ENCODE assay signal across 20 mouse cellular contexts in the genomic region with DNA sequence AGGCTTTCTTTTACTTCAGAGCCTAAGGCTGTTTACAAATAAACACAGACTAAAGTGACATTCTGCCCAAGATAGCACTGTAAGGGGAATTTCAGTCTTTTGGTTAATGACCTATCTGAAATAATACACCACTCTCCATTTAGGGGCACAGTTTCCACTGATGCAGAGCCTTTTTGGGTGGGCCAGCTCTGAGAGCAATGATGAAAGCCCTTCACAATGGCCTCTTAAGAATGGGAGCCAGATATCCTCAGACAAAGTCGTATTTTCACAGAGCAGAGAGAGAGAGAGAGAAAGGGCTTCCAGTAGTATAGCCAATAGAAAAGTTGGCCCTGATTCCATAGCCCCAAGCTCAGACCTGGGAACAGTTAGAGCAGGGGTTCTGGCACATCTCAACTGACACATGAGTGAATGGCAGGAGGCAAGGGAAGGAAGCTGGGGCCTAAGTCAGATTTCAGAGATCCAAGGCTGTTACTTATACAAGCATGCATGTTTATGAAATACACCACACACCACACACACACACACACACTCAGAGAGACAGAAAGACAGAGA.
DNase-seq lines count a peak whose midpoint lies in the region; ATAC-seq lines count a peak whose summit lies in the region.
"Had no signal": no experiment of that assay in that cellular context is flagged by ENCODE, and none has a peak within 500 bp of the region (broad histone marks: within the 10 kb centered on the region; RNA-seq: fewer than 3 reads in every experiment).

No protein-coding gene starts in this region.

- no peak overlapping the region for H3K4me2 ChIP-seq in forebrain, embryonic 13.5 days
- no peak overlapping the region for H3K4me2 ChIP-seq in forebrain, embryonic 12.5 days
- no peak overlapping the region for H3K4me2 ChIP-seq in heart, embryonic 15.5 days
- H3K4me2 ChIP-seq in limb, embryonic 11.5 days (ENCODE audit: low read depth, severe bottlenecking), result no peak overlapping the region
- H3K4me2 ChIP-seq: embryonic facial prominence, embryonic 12.5 days; hindbrain, embryonic 12.5 days; intestine, embryonic 15.5 days had no signal

- H3K27ac ChIP-seq in forebrain, embryonic 13.5 days, result no peak overlapping the region
- H3K27ac ChIP-seq in forebrain, embryonic 12.5 days, result no peak overlapping the region
- H3K27ac ChIP-seq in heart, embryonic 15.5 days, result peak overlapping the region; percentile 34; the same call in 1 of the 2 replicates
- no peak overlapping the region for H3K27ac ChIP-seq in limb, embryonic 11.5 days (replicated peaks; ENCODE audit: low read depth, low read length)
- H3K27ac ChIP-seq: embryonic facial prominence, embryonic 12.5 days; gastrocnemius, adult 2 months; hindbrain, embryonic 12.5 days; intestine, embryonic 15.5 days; layer of hippocampus, adult 2 months; left cerebral cortex, adult 2 months had no signal

- DNase-seq in heart, adult 18-20 months, result no peak
- DNase-seq in embryo, embryonic 10.5 days (ENCODE audit: low spot score), result peak; percentile 10
- DNase-seq in limb, embryonic 11.5 days (ENCODE audit: low spot score), result peak; percentile 66
- DNase-seq in layer of hippocampus, adult 8-10 months (ENCODE audit: low spot score in 2 of 2), result no peak
- no peak for DNase-seq in yolk sac, embryonic 10.5 days (ENCODE audit: low spot score)
- DNase-seq: cerebellum, postnatal 10 days; gastrocnemius, adult 2 months; liver; liver, postnatal 0 days; midbrain, embryonic 14.5 days; thymus, postnatal 25 days had no signal

- peak; percentile 33; the same call in 1 of the 2 replicates for ATAC-seq in forebrain, embryonic 13.5 days
- ATAC-seq in forebrain, embryonic 12.5 days (ENCODE audit: low FRiP score), result no peak
- ATAC-seq in heart, embryonic 15.5 days (replicated peaks; ENCODE audit: insufficient number of reproducible peaks, insufficient read depth, low FRiP score, low read depth), result no peak
- peak; percentile 54; the same call in 1 of the 2 replicates for ATAC-seq in limb, embryonic 11.5 days (ENCODE audit: insufficient number of reproducible peaks, low FRiP score, low TSS enrichment, low read depth)
- ATAC-seq: intestine, embryonic 15.5 days; liver, postnatal 0 days had no signal

- peaks cover 18% of the 10 kb centered on the region; the same call in 1 of the 2 replicates for H3K4me1 ChIP-seq in forebrain, embryonic 13.5 days
- H3K4me1 ChIP-seq in forebrain, embryonic 12.5 days, result peaks cover 3% of the 10 kb centered on the region; the same call in 1 of the 2 replicates
- H3K4me1 ChIP-seq in heart, embryonic 15.5 days (replicated peaks), result peaks cover 7% of the 10 kb centered on the region; the same call in 1 of the 2 replicates
- H3K4me1 ChIP-seq in limb, embryonic 11.5 days (ENCODE audit: control insufficient read depth, insufficient read depth, low read length), result no peaks in the 10 kb centered on the region
- H3K4me1 ChIP-seq: hindbrain, embryonic 12.5 days; intestine, embryonic 15.5 days had no signal

- no peaks in the 10 kb centered on the region for H3K36me3 ChIP-seq in forebrain, embryonic 13.5 days (ENCODE audit: poor library complexity, severe bottlenecking)
- no peaks in the 10 kb centered on the region for H3K36me3 ChIP-seq in forebrain, embryonic 12.5 days (replicated peaks)
- H3K36me3 ChIP-seq in heart, embryonic 15.5 days, result no peaks in the 10 kb centered on the region
- H3K36me3 ChIP-seq in limb, embryonic 11.5 days (ENCODE audit: control insufficient read depth, insufficient read depth, low read length), result no peaks in the 10 kb centered on the region
- H3K36me3 ChIP-seq: embryonic facial prominence, embryonic 12.5 days; hindbrain, embryonic 12.5 days; intestine, embryonic 15.5 days had no signal

- WGBS in forebrain, embryonic 13.5 days, result 16% methylated on average over 1 of the region's 1 CpGs
- WGBS in forebrain, embryonic 12.5 days, result 29% methylated on average over 1 of the region's 1 CpGs
- WGBS in heart, embryonic 15.5 days, result 18% methylated on average over 1 of the region's 1 CpGs
- WGBS in limb, embryonic 11.5 days, result 11% methylated on average over 1 of the region's 1 CpGs

- H3K4me3 ChIP-seq in forebrain, embryonic 13.5 days, result no peak overlapping the region
- no peak overlapping the region for H3K4me3 ChIP-seq in forebrain, embryonic 12.5 days (replicated peaks)
- no peak overlapping the region for H3K4me3 ChIP-seq in heart, embryonic 15.5 days
- no peak overlapping the region for H3K4me3 ChIP-seq in limb, embryonic 11.5 days (ENCODE audit: low read depth, low read length)
- H3K4me3 ChIP-seq: embryonic facial prominence, embryonic 12.5 days; gastrocnemius, adult 2 months; hindbrain, embryonic 12.5 days; intestine, embryonic 15.5 days; layer of hippocampus, adult 2 months; left cerebral cortex, adult 2 months had no signal

- H3K27me3 ChIP-seq in forebrain, embryonic 13.5 days, result no peaks in the 10 kb centered on the region
- no peaks in the 10 kb centered on the region for H3K27me3 ChIP-seq in forebrain, embryonic 12.5 days
- no peaks in the 10 kb centered on the region for H3K27me3 ChIP-seq in heart, embryonic 15.5 days
- H3K27me3 ChIP-seq in limb, embryonic 11.5 days (ENCODE audit: control insufficient read depth, insufficient read depth, low read length), result no peaks in the 10 kb centered on the region
- H3K27me3 ChIP-seq: CH12.LX; embryonic facial prominence, embryonic 12.5 days; hindbrain, embryonic 12.5 days; intestine, embryonic 15.5 days had no signal

- H3K9ac ChIP-seq in forebrain, embryonic 13.5 days, result no peak overlapping the region
- H3K9ac ChIP-seq in forebrain, embryonic 12.5 days, result no peak overlapping the region
- H3K9ac ChIP-seq in heart, embryonic 15.5 days, result no peak overlapping the region
- no peak overlapping the region for H3K9ac ChIP-seq in limb, embryonic 11.5 days (ENCODE audit: low read length)
- H3K9ac ChIP-seq: embryonic facial prominence, embryonic 12.5 days; hindbrain, embryonic 12.5 days; intestine, embryonic 15.5 days; liver, postnatal 0 days had no signal

- no peaks in the 10 kb centered on the region for H3K9me3 ChIP-seq in forebrain, embryonic 13.5 days (replicated peaks)
- no peaks in the 10 kb centered on the region for H3K9me3 ChIP-seq in forebrain, embryonic 12.5 days
- H3K9me3 ChIP-seq in heart, embryonic 15.5 days (replicated peaks), result no peaks in the 10 kb centered on the region
- no peaks in the 10 kb centered on the region for H3K9me3 ChIP-seq in limb, embryonic 11.5 days (ENCODE audit: control insufficient read depth, low read length)
- H3K9me3 ChIP-seq: embryonic facial prominence, embryonic 12.5 days; hindbrain, embryonic 12.5 days; intestine, embryonic 15.5 days had no signal

Comparison
In these comparisons a context has a peak if more than half of its experiments do, and no peak if none do; other contexts are left out.
1. ATAC-seq: peak in forebrain, embryonic 13.5 days (single experiment) and limb, embryonic 11.5 days (single experiment); none in forebrain, embryonic 12.5 days (single experiment) and heart, embryonic 15.5 days (single experiment).
2. DNase-seq: peak in embryo, embryonic 10.5 days (single experiment) and limb, embryonic 11.5 days (single experiment); none in heart, adult 18-20 months (0 of 2), layer of hippocampus, adult 8-10 months (0 of 2) and yolk sac, embryonic 10.5 days (single experiment).